Mouse (Mus musculus) embryonic stem cell, embryonic (primary cell): ENCODE measurements around the gene Tefm.

ENCODE experiments used
- CTCF ChIA-PET, 4 experiments: fragments of 300-600 bp in 2 of 4; fragments of 350-600 bp in 2 of 4; sonication (Branson Sonifier 250); formaldehyde crosslinking; loops; one replicate each; lab custom pipeline; 2022; ENCODE audit warnings: inconsistent platforms in 2 of 4; lab: Charles Lee
- POLR2A ChIA-PET, 4 experiments: fragments of 300-600 bp in 2 of 4; fragments of 350-600 bp in 2 of 4; sonication (Branson Sonifier 250); formaldehyde crosslinking; loops; one replicate each; lab custom pipeline; 2022; ENCODE audit warnings: antibody characterized with exemption in 4 of 4, inconsistent platforms in 1 of 4; lab: Charles Lee

Tefm gene

DNA sequence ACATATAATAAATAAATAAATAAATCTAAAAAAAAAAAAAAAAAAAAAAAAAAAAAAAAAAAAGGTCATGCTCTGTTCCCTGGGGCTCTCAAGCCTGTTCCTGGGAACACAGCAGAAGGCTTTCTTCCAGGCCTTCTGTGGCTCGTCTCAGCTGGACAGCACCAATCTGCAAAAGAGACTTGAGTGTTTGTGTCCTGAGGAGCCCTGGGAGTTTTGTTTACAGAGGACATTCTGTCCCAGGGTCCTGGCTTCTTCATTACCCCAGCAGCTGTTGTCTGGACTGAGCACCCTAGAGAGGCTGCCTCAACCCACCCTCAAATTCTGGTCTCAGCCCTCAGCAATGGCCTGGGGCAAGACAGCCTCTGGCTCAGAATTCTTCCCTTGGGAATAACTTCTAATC is 6.3 kb upstream of the Tefm start:
- POLR2A ChIA-PET, result interaction anchor here in 2 of 4 experiments (0.6 to 1.8 kb wide), 8 partner anchors 11 to 507 kb away, joined by 3 to 6 read pairs (median 4); no protein-coding TSS in a partner anchor
- CTCF ChIA-PET, result interaction anchor here in 3 of 4 experiments (0.6 to 1.2 kb wide), 5 partner anchors 35 to 113 kb away, joined by 4 to 9 read pairs (median 4); partner anchors contain the start of genes Crlf3 (in 1 of the 3) and Rnf135 (in 1 of the 3)

DNA sequence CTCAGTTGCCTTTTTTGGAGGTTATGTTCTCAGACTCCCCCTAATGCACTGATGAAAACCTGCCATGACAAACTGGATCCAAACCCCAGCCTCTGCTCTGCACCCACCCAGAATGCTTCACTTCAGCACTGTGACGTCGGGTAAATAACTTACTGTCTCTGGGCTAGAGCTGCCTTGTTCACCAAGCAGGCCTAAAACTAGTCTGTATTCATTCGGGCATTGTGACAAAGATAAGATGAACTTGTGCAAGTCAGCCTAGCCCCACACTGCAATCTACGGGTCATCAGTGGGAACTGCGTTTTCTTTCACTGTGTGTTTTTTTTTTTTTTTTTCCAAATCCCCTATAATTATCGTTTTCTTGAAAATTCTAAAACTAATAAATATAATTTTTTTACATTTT is 5.8 kb upstream of the Tefm start:
- CTCF ChIA-PET, result interaction anchor here in 2 of 4 experiments (0.6 to 1.2 kb wide), 3 partner anchors 36 to 1318 kb away, joined by 4 to 9 read pairs (median 9); partner anchors contain the start of gene Rnf135 (in 1 of the 2)
- POLR2A ChIA-PET, result interaction anchor here in 2 of 4 experiments (0.6 to 1.8 kb wide), 8 partner anchors 12 to 506 kb away, joined by 3 to 6 read pairs (median 4); partner anchors contain the start of gene Rnf135 (in 1 of the 2)

DNA sequence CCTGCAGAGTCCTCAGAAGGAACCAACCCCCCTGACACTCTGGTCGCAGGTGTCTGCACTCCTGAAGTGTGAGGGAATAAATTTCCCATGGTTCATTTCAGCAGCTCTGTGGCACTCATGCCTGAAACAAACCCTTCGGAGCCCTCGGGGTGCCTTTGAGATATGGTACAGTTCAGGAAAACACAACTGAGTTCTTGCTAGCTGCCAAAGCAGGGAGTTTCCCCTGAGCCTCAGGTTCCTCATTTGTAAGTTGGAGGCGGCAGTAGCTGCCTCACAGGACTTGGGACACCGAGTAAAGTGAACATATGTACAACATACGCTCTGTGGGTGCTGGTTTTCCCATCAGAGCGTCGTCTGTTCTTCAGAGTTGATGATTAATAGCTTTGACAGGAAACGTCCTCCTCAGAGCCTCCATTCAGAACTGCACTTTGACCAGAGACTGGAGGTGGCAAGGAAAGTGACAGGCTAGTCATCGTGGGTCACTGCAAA is 3.9 kb upstream of the Tefm start:
- CTCF ChIA-PET, result interaction anchor here in 2 of 4 experiments (0.6 to 0.9 kb wide), 3 partner anchors 33 to 187 kb away, joined by 3 to 7 read pairs (median 3); partner anchors contain the start of gene Rnf135 (in 1 of the 2)
- POLR2A ChIA-PET, result interaction anchor here in 3 of 4 experiments (0.8 to 1.7 kb wide), 10 partner anchors 8 to 183 kb away, joined by 3 to 6 read pairs (median 4); partner anchors contain the start of genes Adap2 (in 1 of the 3) and Utp6 (in 1 of the 3)

DNA sequence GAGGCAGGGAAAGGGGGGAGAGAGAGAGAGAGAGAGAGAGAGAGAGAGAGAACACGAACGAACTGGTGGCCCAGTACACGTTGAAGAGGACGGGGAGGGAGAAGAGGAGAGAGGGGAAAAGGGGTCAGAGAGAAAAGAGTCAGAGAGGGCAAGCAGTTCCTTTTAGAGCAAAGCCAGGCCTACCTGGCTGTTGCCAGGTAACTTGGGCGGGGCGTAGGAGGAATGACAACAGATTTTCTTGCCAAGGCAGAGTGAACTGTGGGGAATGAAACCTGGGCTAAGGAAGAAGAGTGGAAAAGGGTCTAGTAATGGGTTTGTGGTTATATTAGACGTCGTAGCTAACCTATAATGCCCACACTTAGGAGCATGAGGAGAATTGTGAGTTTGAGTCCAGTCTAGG is 897 bp upstream of the Tefm start:
- ChIA-PET CTCF (no interaction called here), POLR2A (interaction anchor here in 3 of 4 experiments (0.6 to 4.2 kb wide), 10 partner anchors 11 to 244 kb away, joined by 3 to 31 read pairs (median 4); partner anchors contain the start of genes Adap2 (in 2 of the 3) and Rnf135 (in 1 of the 3))

DNA sequence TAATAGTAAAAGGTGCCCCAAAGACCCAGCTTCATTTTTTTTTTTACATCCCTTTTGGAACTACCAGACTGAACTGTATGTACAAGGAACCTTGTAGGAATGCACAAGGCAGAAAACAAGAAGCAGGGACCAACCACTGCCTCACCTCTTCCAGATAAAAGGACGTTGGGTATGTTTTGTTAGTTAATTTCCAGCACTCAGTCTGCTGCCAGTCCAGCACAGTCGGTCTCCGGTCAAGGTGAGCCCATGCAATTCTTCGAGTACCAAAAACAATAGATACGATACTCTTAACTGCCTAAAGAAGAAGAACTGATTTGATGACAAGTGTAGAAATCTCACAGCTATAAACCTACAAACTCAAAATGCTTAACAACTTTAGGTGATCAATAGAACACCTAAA is 4.2 kb downstream of the Tefm start:
- ChIA-PET CTCF (interaction anchor here in 2 of 4 experiments (0.6 to 1.0 kb wide), 2 partner anchors 48 to 102 kb away, joined by 3 read pairs; no protein-coding TSS in a partner anchor), POLR2A (interaction anchor here (0.6 to 5.7 kb wide), 25 partner anchors 8 to 245 kb away, joined by 3 to 28 read pairs (median 4); partner anchors contain the start of genes Adap2 (in 2 of the 4), Rhot1 (in 2 of the 4), Rnf135 (in 2 of the 4) and Atad5 (in 1 of the 4))

DNA sequence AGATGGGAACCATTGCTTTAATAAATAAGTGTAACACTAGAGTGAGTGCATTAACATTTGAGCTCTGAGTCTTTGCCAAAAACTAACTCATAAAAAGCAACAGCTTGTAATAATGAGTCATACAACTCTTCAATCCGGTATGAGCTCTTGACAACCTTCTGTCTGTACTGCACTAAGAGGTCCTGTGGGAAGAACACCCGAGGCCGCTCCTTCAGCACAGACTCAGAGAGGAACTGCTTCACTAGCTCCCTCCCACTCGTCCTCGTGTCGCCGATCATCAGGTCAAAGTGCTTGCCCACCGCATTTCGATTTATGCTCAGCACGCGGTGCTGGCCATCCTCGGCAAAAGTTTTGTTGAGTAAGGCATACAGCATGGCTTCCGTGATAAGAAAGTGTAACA is 5.2 kb downstream of the Tefm start:
- ChIA-PET CTCF (interaction anchor here (0.6 to 0.7 kb wide), 4 partner anchors 13 to 164 kb away, joined by 3 to 4 read pairs (median 3); no protein-coding TSS in a partner anchor), POLR2A (interaction anchor here in 3 of 4 experiments (0.6 to 5.7 kb wide), 37 partner anchors 9 to 254 kb away, joined by 3 to 28 read pairs (median 4); partner anchors contain the start of genes Adap2 (in 2 of the 3), Crlf3 (in 2 of the 3), Rnf135 (in 2 of the 3) and Zfp207 (in 2 of the 3))

DNA sequence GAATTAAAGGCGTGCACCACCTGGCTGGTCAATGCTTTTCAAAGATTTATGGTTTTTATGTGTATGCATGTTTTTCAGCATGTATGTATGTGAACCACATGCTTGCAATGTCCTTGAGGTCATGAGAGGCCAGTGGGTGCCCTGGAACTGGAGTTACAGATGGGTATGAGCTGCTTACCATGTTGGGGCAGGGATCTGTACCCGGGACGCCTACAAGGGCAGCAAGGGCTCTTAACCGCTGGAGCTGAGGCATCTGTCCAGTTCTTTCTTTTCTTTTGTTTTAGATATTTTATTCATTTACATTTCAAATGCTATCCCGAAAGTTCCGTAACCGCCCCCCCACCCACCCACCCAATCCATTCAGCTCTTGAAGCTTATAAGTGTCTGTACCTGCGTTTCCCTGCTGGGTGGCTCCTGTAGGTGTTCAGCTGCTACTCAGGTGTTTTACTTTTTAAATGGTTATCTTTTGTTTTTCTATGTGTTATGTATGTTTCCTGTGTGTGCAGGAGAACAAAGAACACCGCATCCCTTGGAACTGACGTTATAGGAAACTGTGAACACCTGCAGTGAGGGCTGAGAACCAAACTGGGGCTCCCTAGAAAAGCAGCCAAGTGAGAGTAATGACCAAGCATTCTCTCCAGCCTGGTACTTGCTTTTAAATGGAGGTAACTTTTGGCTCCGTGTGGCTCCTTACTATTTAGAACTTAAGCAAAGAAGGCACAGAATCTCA is 5.9 kb downstream of the Tefm start:
- ChIA-PET CTCF (interaction anchor here in 3 of 4 experiments (0.6 to 1.2 kb wide), 4 partner anchors 14 to 164 kb away, joined by 3 to 4 read pairs (median 4); partner anchors contain the start of gene Rnf135 (in 1 of the 3)), POLR2A (interaction anchor here (0.6 to 5.7 kb wide), 37 partner anchors 9 to 255 kb away, joined by 3 to 28 read pairs (median 4); partner anchors contain the start of genes Adap2 (in 2 of the 4), Crlf3 (in 2 of the 4), Rnf135 (in 2 of the 4) and Zfp207 (in 2 of the 4))

DNA sequence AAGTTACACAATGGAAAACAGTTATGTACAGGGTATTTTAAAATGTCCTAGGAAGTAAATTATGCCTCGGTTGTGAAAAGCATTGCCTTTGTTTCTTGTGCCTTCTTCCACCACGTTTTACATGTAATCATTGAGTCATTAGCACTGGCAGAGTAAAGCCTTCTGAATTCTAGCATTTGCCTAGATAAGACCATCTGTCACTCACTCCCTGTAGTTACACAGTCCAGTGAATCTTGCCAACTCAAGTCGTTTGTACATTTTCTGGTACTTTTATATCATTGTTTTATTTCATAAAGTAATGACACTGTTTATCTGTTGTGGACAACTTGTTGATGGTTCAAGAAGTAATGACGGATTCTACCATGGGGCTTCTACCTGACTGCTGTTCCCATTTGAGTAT is 7.2 kb downstream of the Tefm start:
- CTCF ChIA-PET, result interaction anchor here in 1 of 4 experiments (1.2 kb wide), 1 partner anchor 49 kb away, joined by 4 read pairs; the partner anchor contains the start of gene Rnf135
- POLR2A ChIA-PET, result interaction anchor here in 1 of 4 experiments (1.6 to 3.7 kb wide), 6 partner anchors 15 to 159 kb away, joined by 5 to 14 read pairs (median 6); partner anchors contain the start of gene Rnf135

DNA sequence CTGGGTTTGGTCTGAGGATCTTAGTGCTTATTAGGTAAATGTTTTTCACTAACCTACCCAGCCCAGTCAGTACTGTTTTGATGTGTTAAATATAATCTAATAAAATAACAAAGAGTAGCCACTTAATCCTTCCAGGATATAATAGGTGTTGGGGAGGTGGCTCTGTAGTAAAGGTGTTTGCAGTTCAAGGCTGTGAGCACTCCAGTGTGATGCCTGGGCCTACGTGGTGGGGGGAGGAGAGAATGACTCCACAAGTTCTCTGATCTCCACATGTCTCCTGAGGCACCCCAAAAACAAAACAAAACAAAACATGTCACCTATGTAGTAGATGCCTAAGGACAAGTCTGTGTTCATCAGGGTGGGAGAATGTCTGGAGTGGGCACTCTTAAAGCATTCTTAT is 9.9 kb downstream of the Tefm start:
- ChIA-PET POLR2A (interaction anchor here in 2 of 4 experiments (0.8 to 3.7 kb wide), 14 partner anchors 9 to 135 kb away, joined by 3 to 17 read pairs (median 5); partner anchors contain the start of genes Adap2 (in 2 of the 2) and Rnf135 (in 1 of the 2)), CTCF (no interaction called here)

DNA sequence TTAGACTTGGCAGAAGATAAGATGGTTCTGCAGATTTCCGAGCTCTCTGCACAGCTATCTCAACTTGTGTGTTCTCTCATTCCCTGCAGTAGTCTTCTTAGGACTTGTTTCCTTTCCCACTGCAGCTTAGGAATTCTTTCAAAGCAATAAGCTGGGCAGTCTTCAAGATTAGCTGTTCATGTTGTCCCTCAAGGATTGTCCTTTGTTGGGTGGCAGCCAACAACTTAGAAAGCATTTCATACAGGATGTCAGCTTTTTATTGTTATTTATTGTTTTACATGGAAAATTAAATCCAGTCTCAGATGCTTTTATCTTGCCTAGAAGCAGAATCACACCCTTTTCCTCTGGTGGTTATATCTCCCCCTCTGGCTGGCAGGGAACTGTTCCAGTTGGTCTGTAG is 25.6 kb downstream of the Tefm start:
- ChIA-PET POLR2A (interaction anchor here in 1 of 4 experiments (1.2 to 4.2 kb wide), 6 partner anchors 10 to 26 kb away, joined by 4 to 14 read pairs (median 5); no protein-coding TSS in a partner anchor), CTCF (no interaction called here)

DNA sequence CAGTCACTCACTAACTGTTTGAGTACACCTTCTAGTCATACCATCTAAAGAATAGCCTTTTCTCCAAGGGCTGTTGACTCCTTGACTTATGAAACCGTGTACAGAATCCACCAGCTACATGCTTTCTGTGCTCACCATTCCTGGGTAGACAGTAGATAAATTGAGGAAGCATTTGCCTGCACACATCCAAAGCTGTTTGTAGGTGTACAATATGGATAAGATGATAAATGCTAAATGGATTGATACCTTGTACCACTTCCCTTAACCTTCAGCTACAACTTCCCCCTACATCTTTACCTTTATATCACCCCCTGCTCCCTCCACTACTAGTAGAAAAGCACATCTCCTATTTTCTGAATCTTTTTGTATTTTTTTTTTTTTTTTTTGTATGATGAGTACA is 37.6 kb downstream of the Tefm start:
- ChIA-PET POLR2A (interaction anchor here in 3 of 4 experiments (0.5 to 1.9 kb wide), 9 partner anchors 10 to 461 kb away, joined by 3 to 8 read pairs (median 4); partner anchors contain the start of gene Crlf3 (in 1 of the 3)), CTCF (interaction anchor here in 1 of 4 experiments (0.6 to 0.7 kb wide), 2 partner anchors 125 to 1632 kb away, joined by 8 to 9 read pairs; no protein-coding TSS in a partner anchor)

DNA sequence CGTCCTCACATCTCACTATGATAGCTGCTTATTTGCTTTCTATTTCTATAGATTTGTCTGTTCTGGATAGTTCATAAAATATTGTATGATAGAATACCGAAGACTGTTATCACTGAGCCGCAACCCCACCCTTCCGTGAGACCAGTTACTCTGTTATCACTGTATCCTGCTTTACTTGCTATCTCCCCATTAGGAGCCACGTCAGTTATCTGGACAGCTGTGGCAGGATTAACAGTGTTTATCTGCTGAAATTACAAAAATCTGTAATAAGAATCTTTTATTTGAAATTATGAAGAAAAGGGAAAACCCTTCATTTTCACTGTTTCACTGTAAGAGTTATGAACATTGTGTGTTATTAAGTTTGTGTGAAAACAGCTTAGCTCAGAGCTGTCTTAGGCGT is 40.7 kb downstream of the Tefm start:
- POLR2A ChIA-PET, result interaction anchor here in 1 of 4 experiments (0.9 to 3.1 kb wide), 5 partner anchors 13 to 35 kb away, joined by 3 to 14 read pairs (median 3); no protein-coding TSS in a partner anchor
- CTCF ChIA-PET, result interaction anchor here in 1 of 4 experiments (0.5 kb wide), 1 partner anchor 14 kb away, joined by 4 read pairs; no protein-coding TSS in a partner anchor

DNA sequence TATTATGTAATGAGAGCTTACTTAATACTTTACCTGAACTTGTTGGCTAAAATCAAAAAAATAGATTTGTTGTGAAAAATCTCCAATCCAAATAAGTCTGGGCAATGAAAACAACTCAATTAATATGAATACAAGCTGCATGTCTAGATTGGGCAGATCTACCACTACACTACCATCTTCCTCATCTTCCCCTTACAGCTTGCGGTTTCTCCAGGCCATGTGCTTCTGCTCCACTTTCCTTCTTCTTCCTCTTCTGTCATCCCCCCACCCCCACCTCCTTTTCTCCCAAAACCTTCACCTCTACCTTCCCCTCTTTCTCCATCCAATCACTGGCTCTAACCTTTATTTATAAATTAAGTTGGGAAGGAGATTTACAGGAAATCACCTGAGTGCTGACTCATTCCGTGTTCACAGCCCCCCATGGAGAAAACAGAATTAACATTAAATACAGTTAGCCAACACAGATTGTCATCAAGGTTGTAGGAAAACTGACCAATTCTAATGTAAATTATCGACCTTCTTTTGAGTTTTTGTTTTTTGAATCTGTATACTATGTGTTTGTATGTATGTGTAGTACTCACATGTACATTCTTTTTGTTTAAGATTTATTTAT is 43.4 kb downstream of the Tefm start:
- ChIA-PET CTCF (interaction anchor here (0.6 to 2.0 kb wide), 4 partner anchors 11 to 110 kb away, joined by 3 to 7 read pairs (median 4); partner anchors contain the start of gene Rhot1 (in 1 of the 4)), POLR2A (interaction anchor here in 3 of 4 experiments (0.7 to 5.1 kb wide), 23 partner anchors 8 to 125 kb away, joined by 3 to 29 read pairs (median 5); partner anchors contain the start of genes Atad5 (in 2 of the 3), Crlf3 (in 2 of the 3) and Rnf135 (in 1 of the 3))

DNA sequence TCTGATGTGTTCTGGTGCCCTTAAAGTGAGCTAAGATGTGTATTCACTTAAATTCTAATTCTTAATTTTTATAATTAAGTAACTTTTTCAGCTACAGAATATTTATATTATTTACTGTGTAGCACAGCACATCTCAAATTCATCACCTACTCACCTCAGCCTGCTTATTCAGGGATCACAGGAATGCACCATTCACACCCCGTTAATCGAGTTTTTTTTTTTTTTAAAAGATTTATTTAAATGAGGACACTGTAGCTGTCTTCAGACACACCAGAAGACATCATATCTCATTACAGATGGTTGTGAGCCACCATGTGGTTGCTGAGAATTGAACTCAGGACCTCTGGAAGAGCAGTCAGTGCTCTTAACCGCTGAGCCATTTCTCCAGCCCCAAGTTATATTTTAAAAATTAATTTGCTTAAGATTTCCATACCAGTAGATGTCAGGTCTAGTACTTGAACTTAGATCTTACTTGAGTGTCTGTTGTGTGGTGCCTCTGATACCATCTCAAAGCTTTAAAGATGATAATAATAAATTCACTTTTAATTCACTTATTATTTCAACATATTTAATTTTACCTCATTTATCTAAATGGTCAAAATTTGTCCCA is 51.3 kb downstream of the Tefm start:
- CTCF ChIA-PET, result interaction anchor here in 1 of 4 experiments (0.6 kb wide), 1 partner anchor 10 kb away, joined by 3 read pairs; the partner anchor contains the start of gene Crlf3
- POLR2A ChIA-PET, result interaction anchor here in 3 of 4 experiments (0.6 to 3.3 kb wide), 27 partner anchors 7 to 354 kb away, joined by 3 to 28 read pairs (median 4); partner anchors contain the start of genes Crlf3 (in 2 of the 3), Adap2 (in 1 of the 3), Rhot1 (in 1 of the 3) and Rnf135 (in 1 of the 3)

DNA sequence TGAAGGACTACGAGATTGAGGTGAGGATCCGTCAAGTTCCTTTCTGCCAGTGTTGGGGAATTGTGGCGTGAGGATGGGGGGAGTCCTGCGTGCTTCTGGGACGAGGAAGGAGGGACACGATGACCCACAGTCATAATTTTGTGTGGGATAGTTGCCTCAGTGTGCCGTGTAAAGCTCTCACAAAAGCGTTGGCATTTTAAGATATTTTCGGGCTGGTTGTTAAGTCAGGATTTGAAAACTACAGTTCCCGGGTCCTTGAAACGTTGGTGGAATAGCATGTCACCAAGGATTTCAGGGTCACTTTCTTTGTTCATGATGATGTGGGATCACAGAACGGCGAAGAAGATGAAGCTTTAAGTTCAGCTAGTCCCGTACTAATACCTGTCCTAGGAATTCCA is 52.2 kb downstream of the Tefm start:
- ChIA-PET POLR2A (interaction anchor here (0.6 to 3.3 kb wide), 29 partner anchors 8 to 355 kb away, joined by 3 to 28 read pairs (median 4); partner anchors contain the start of genes Crlf3 (in 3 of the 4), Adap2 (in 1 of the 4), Rhot1 (in 1 of the 4) and Rnf135 (in 1 of the 4)), CTCF (interaction anchor here in 1 of 4 experiments (0.6 kb wide), 1 partner anchor 9 kb away, joined by 3 read pairs; the partner anchor contains the start of gene Crlf3)
